Mouse (Mus musculus): ENCODE measurements around the gene Alkbh6.

DNA sequence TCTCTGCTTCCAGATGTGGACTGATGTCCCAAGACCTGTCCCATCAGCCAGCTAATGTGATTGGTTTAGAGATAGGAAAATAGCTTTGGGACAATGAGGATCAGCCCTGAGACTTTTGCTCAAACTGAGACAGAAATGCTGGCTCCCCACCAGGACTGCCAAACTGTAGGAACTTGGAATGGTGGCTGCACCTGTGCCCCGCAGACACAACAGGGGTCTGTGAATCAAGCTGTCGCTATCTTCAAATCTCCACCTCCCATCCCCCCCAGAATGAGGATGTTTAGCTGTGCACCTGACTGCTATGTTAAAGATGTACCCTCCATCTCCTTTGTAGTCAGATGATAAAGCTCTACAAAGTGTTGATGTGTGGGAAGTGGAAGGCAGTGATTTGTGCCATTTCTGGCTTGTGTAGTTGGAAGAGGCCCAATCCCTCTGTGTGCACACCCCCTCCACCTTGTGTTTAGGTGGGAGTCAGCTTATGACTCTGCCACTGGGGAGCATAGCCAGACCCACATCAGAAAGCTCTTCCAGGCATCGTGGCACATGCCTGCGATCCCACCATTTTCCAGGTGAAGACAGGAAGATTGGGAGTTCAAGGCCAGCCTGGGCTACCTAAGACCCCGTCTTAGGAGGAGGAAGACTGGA lies 15.9 kb downstream of the Alkbh6 start:
- TF ChIP-seq POLR2A (IDR thresholded peaks at IDR 0.05; ENCODE audit: low read depth, low read length) (no peak), CTCF (conservative IDR thresholded peaks at IDR 0.05; ENCODE audit: insufficient read depth, insufficient read length, low read depth, low read length) (no peak)

All from kidney, adult 2 months (tissue).